Mouse (Mus musculus) stomach, embryonic 14.5 days (tissue): Measurements from ENCODE around the gene Plcd3. TPM values are rescaled to one million over a fixed set of nuclear protein-coding genes. Genes with fewer than 3 reads are reported as not detected.

Source experiments
- ATAC-seq: fragments of 200-750 bp; cut with Nextera tagmentation; 2 replicates; pipeline ENCODE4 v1.8.0; 2017; ENCODE audit warnings: low read depth, moderate TSS enrichment; ENCODE audit not compliant: insufficient number of reproducible peaks, insufficient read depth, low FRiP score
- H3K27ac ChIP-seq: fragments of 300-500 bp; sonication (generic); 2 replicates; pipeline ENCODE4 v1.5.1; 2014; ENCODE audit warnings: mild to moderate bottlenecking, low read length, moderate library complexity, mixed read lengths
- H3K27me3 ChIP-seq: fragments of 300-500 bp; sonication (generic); 2 replicates; pipeline ENCODE4 v1.6.1; 2014; ENCODE audit warnings: low read length, control low read depth, mixed read lengths; ENCODE audit not compliant: control insufficient read depth, insufficient read depth
- H3K36me3 ChIP-seq: fragments of 300-500 bp; sonication (generic); 2 replicates; pipeline ENCODE4 v1.6.1; 2014; ENCODE audit warnings: mild to moderate bottlenecking, control low read depth, low read length, moderate library complexity, mixed read lengths; ENCODE audit not compliant: control insufficient read depth, insufficient read depth
- H3K4me1 ChIP-seq: fragments of 300-500 bp; sonication (generic); 2 replicates; pipeline ENCODE4 v1.6.1; 2014; ENCODE audit warnings: low read length, control low read depth, mixed read lengths; ENCODE audit not compliant: control insufficient read depth, insufficient read depth
- H3K4me2 ChIP-seq: fragments of 300-500 bp; sonication (generic); replicated peaks from 2 replicates; pipeline ENCODE4 v1.6.1; 2014; ENCODE audit warnings: low read depth, low read length, control low read depth
- H3K4me3 ChIP-seq: fragments of 300-500 bp; sonication (generic); 2 replicates; pipeline ENCODE4 v1.5.1; 2014; ENCODE audit warnings: low read depth, low read length, control low read depth
- H3K9ac ChIP-seq: fragments of 300-500 bp; sonication (generic); replicated peaks from 2 replicates; pipeline ENCODE4 v1.6.1; 2014; ENCODE audit warnings: low read depth, mild to moderate bottlenecking, control low read depth, low read length, moderate library complexity, mixed read lengths
- H3K9me3 ChIP-seq: fragments of 300-500 bp; sonication (generic); 2 replicates; pipeline ENCODE4 v1.6.1; 2016; ENCODE audit warnings: low read depth, low read length, control low read depth; ENCODE audit not compliant: control insufficient read depth
- WGBS: fragments of 180-500 bp; shearing (Covaris S2); extraction: QIAGEN DNeasy Blood & Tissue Kit; methylation state at CpG from one replicate; pipeline ENCODE4 v1.1.7; 2014; 5-methylcytosine and 5-hydroxymethylcytosine counted together
- polyA plus RNA-seq: library from polyadenylated mRNA; unstranded; fragments of >200 nt; fragmentation: Nextera tagmentation; extraction: Ambion mirVana; gene quantifications from 2 replicates; pipeline ENCODE4 v1.2.1, GENCODE M21; 2014

Plcd3 gene
- polyA plus RNA-seq, 1 experiment from 2014 or later = 2.5 TPM

- Histone ChIP-seq H3K4me1 (0 out of 2 replicates have a peak, but pooled peaks cover 9% of the 10 kb centered on the region), H3K9me3 (no peaks in the 10 kb centered on the region), H3K27ac (no peak overlapping the region), H3K27me3 (peaks cover 15% of the 10 kb centered on the region), H3K4me3 (peak overlapping the region; percentile 12; the same call in 1 of the 2 replicates), H3K9ac (no peak overlapping the region), H3K36me3 (no peaks in the 10 kb centered on the region), H3K4me2 (peak overlapping the region; percentile 39)
- 3% methylated on average over 42 of the region's 43 CpGs for WGBS
- peak; percentile 42; the same call in 1 of the 2 replicates for ATAC-seq
These were observed 21.0 kb downstream of the Plcd3 start for GRCm38 (mm10) chr11:103080323-103081091.

- Histone ChIP-seq H3K4me3 (no peak overlapping the region), H3K27me3 (peaks cover 15% of the 10 kb centered on the region), H3K4me1 (0 out of 2 replicates have a peak, but pooled peaks cover 9% of the 10 kb centered on the region), H3K36me3 (no peaks in the 10 kb centered on the region; the same call in 1 of the 2 replicates), H3K27ac (no peak overlapping the region), H3K9me3 (no peaks in the 10 kb centered on the region), H3K4me2 (no peak overlapping the region), H3K9ac (no peak overlapping the region)
- no peak for ATAC-seq
- WGBS = 80% methylated on average over 11 of the region's 11 CpGs
These were observed 23.3 kb downstream of the Plcd3 start for GRCm38 (mm10) chr11:103078131-103078530.

GRCm38 (mm10) chr11:103076581-103076980 lies 24.9 kb downstream of the Plcd3 start:
- 78% methylated on average over 8 of the region's 8 CpGs for WGBS
- H3K4me1 ChIP-seq = 0 out of 2 replicates have a peak, but pooled peaks cover 9% of the 10 kb centered on the region
- no peak overlapping the region for H3K9ac ChIP-seq
- no peak overlapping the region for H3K4me2 ChIP-seq
- no peaks in the 10 kb centered on the region; the same call in 1 of the 2 replicates for H3K36me3 ChIP-seq
- H3K4me3 ChIP-seq = no peak overlapping the region
- peaks cover 13% of the 10 kb centered on the region for H3K27me3 ChIP-seq
- ATAC-seq = no peak
- H3K27ac ChIP-seq = no peak overlapping the region
- H3K9me3 ChIP-seq = no peaks in the 10 kb centered on the region

GRCm38 (mm10) chr11:103076010-103076409 lies 25.4 kb downstream of the Plcd3 start:
- ATAC-seq = no peak
- Histone ChIP-seq H3K27me3 (peaks cover 9% of the 10 kb centered on the region), H3K36me3 (peaks cover 1% of the 10 kb centered on the region; the same call in 1 of the 2 replicates), H3K4me2 (no peak overlapping the region), H3K4me3 (no peak overlapping the region), H3K4me1 (0 out of 2 replicates have a peak, but pooled peaks cover 9% of the 10 kb centered on the region), H3K9ac (no peak overlapping the region), H3K27ac (no peak overlapping the region), H3K9me3 (no peaks in the 10 kb centered on the region)
- WGBS = 90% methylated on average over 7 of the region's 7 CpGs

- ATAC-seq = no peak
- Histone ChIP-seq H3K27me3 (no peaks in the 10 kb centered on the region), H3K9me3 (no peaks in the 10 kb centered on the region), H3K4me2 (no peak overlapping the region), H3K4me1 (no peaks in the 10 kb centered on the region), H3K36me3 (peaks cover 5% of the 10 kb centered on the region; the same call in 1 of the 2 replicates), H3K4me3 (no peak overlapping the region), H3K9ac (no peak overlapping the region), H3K27ac (no peak overlapping the region)
- WGBS = 25% methylated on average over 10 of the region's 10 CpGs
These were observed 26.6 kb downstream of the Plcd3 start for GRCm38 (mm10) chr11:103074796-103075323.

GRCm38 (mm10) chr11:103074121-103074650 lies 27.3 kb downstream of the Plcd3 start:
- no peak overlapping the region for H3K9ac ChIP-seq
- no peaks in the 10 kb centered on the region for H3K9me3 ChIP-seq
- H3K36me3 ChIP-seq = peaks cover 6% of the 10 kb centered on the region
- H3K4me3 ChIP-seq = no peak overlapping the region
- 62% methylated on average over 10 of the region's 10 CpGs for WGBS
- no peak for ATAC-seq
- H3K4me2 ChIP-seq = no peak overlapping the region
- H3K27ac ChIP-seq = no peak overlapping the region
- H3K4me1 ChIP-seq = no peaks in the 10 kb centered on the region
- H3K27me3 ChIP-seq = no peaks in the 10 kb centered on the region

GRCm38 (mm10) chr11:103073671-103074070 lies 27.8 kb downstream of the Plcd3 start:
- H3K27me3 ChIP-seq = no peaks in the 10 kb centered on the region

GRCm38 (mm10) chr11:103070322-103070880 lies 31.1 kb downstream of the Plcd3 start:
- Histone ChIP-seq H3K27ac (no peak overlapping the region), H3K36me3 (peaks cover 39% of the 10 kb centered on the region), H3K4me2 (no peak overlapping the region), H3K9ac (no peak overlapping the region), H3K9me3 (no peaks in the 10 kb centered on the region), H3K4me1 (no peaks in the 10 kb centered on the region), H3K4me3 (no peak overlapping the region), H3K27me3 (no peaks in the 10 kb centered on the region)
- ATAC-seq = no peak
- 86% methylated on average over 10 of the region's 10 CpGs for WGBS

More at GRCm38 (mm10) chr11:103073671-103074070, 27.8 kb downstream of the Plcd3 start:
- H3K9me3 ChIP-seq = no peaks in the 10 kb centered on the region
- no peak overlapping the region for H3K4me2 ChIP-seq
- no peak for ATAC-seq
- H3K9ac ChIP-seq = no peak overlapping the region
- H3K4me1 ChIP-seq = no peaks in the 10 kb centered on the region
- 83% methylated on average over 7 of the region's 7 CpGs for WGBS
- peaks cover 11% of the 10 kb centered on the region for H3K36me3 ChIP-seq
- H3K27ac ChIP-seq = no peak overlapping the region
- no peak overlapping the region for H3K4me3 ChIP-seq
